Mouse (Mus musculus): ENCODE data around the gene Sbpl. TPM values are rescaled to one million over a fixed set of nuclear protein-coding genes. Genes with fewer than 3 reads are reported as not detected.

Gene Sbpl
- not detected in 2 replicates for polyA plus RNA-seq (2012; rRNA removed)

DNA sequence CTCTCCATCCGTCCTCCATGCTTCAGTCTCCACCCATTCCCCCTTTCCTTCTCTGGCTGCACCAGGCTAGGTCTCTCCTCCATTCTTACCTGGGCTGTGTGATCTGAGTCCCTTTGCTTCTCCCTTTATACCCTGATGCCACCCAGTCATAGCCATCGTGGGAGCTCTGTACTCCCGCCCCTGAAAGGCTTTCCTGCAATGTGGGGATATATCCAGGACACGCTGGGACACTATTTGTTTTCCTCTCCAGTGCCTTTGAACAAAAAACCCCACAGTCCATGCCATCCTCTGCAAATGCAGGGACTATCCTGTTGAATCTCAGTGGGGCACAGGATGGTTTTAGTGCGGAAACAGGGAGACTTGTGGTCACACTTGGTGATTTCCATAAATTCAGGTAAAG is at the start of gene Sbpl:
Gene Sbpl, minus strand, starts transcription at position 101 of the 400 bp plus-strand sequence.
- WGBS: 85% methylated on average over 5 of the region's 5 CpGs

DNA sequence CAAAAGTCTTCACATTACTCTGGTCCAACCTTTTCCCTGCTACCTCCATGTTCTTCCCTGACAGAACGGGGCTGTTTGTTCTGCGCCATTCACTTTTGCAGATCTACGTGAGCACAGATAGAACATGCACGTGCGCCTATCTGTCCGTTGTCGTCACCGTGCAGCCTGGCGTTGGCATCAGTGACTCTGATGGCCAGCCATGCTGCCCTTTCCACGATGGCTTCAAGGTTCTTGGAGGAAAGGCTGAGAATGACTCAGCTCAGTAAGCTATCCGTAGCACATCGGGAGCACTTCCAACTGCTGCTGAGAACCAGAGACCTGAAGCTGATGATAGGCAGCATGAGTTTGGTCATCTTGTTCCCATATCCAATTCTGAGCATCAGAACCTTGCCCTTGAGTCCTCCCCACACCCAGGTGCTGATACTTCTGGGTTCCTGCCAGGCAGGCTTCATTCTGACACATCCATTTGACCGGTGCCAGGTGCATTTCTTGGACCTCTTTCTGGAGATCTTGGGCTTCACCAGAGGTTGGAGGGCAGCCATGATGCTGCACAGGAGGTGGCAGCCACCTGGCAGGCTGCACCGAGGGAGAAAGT is 49.1 kb upstream of the Sbpl start:
- whole genome bisulfite sequencing: 84% methylated on average over 14 of the region's 14 CpGs
- DNase-seq (ENCODE audit: low read depth, low spot score): no peak

More for the DNA sequence above, at the start of gene Sbpl:
- DNase-seq (ENCODE audit: low read depth, low spot score): no peak

DNA sequence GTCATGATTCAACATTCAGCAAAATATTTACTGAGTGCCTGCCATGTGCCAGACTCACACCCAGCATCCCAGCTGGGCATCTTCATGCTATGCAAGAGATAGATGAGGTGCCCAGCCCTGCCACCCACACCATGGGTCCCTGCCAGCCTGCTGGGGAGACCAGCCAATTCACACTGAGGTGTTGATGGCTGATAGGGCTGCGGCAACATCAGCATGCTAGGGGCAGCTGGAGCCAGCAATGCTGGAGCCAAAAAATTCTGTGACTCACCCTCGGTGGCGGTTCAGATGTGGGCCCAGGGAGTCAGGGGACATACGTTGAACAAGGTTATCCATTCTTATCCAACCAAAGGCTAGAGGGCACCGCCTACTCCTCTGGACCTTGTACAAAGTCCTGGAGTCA is 45.3 kb upstream of the Sbpl start:
- 19% methylated on average over 5 of the region's 5 CpGs for WGBS

DNA sequence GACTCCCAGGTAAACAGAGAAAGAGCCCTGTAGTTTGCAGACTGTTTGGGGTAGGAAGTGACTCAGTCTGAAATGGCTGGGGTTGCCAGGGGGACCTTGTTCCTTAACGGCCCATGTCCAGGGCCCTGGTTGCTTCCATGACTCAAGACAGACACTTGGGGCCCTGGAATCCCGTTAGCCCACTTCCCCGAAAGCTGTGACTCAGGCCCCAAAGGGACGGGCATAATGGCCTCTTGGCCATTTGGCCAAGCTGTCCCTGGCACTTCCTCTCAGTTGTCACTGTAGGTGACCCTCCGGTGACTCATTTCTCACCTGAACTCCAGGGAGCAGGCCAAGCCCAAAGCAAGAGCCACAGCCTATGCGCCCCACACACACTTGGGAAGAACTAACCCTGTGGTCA is 43.3 kb upstream of the Sbpl start:
- WGBS: 64% methylated on average over 6 of the region's 6 CpGs
- no peak for DNase-seq (ENCODE audit: low read depth, low spot score)

More for the DNA sequence above, 45.3 kb upstream of the Sbpl start:
- no peak for DNase-seq (ENCODE audit: low read depth, low spot score)

DNA sequence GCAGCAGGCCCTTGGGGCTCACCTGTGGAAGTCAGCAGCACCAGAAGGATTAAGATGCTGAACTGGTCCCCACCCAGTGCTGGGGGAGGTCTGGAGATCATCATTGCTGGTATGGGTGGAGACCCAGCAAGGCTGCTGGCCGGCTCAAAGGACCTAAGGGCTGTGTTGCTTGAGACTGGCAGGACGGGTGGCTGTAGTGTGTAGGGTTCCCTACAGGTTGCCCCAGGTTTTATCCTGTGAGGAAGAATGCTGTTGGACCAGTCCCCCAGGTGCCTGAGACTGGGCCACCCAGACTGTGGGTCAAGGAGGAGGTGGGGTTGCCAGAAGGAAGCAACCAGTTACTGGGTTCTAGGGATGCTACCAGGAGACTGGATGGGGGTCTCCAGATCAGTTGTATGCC is 42.8 kb upstream of the Sbpl start, which contains the start of gene Prss22:
Gene Prss22, minus strand, starts transcription at position 200 of the 400 bp plus-strand sequence.
- 63% methylated on average over 2 of the region's 2 CpGs for WGBS
- DNase-seq (ENCODE audit: low read depth, low spot score): no peak

DNA sequence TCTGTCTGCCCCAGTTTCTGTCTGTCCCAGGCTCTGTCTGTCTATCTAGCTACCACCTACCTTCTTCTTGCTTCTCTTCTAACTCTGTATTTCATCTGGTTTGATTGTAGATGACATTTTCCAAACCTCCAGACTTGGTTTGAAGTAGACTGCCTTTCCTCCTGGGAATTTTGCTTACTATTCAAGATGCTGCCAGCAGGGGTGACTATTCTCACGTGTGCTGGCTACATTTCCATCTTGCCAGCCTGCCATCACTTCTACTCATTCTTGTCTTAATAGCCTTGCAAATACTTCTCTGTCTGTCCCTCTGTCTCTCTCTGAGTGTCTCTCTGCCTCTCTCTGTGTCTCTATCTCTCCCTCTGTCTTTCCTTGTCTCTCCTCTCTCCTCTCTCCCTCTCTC is 40.3 kb upstream of the Sbpl start:
- no peak for DNase-seq (ENCODE audit: low read depth, low spot score)
- 42% methylated on average over 1 of the region's 1 CpGs for WGBS

DNA sequence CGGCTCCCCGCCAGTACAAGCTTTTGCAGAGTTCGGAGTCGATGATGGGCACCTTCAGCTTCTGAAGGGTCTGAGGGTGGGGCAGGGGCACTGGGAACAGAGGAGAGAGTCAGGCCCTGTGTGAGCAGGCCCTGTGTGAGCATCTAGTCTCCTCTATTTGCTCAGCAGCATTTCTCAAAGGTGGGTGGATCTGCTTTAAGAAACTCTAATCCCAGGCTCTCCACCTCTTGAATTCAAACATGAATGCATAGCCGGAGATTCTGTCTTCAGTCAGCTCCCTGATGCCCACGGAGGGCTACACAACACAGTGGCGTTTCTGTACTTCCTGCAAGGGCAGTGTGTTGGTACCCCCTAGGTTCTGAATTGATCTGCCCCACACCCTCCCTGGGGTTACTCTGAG is 39.6 kb upstream of the Sbpl start:
- DNase-seq (ENCODE audit: low read depth, low spot score): no peak
- WGBS: 86% methylated on average over 7 of the region's 7 CpGs

DNA sequence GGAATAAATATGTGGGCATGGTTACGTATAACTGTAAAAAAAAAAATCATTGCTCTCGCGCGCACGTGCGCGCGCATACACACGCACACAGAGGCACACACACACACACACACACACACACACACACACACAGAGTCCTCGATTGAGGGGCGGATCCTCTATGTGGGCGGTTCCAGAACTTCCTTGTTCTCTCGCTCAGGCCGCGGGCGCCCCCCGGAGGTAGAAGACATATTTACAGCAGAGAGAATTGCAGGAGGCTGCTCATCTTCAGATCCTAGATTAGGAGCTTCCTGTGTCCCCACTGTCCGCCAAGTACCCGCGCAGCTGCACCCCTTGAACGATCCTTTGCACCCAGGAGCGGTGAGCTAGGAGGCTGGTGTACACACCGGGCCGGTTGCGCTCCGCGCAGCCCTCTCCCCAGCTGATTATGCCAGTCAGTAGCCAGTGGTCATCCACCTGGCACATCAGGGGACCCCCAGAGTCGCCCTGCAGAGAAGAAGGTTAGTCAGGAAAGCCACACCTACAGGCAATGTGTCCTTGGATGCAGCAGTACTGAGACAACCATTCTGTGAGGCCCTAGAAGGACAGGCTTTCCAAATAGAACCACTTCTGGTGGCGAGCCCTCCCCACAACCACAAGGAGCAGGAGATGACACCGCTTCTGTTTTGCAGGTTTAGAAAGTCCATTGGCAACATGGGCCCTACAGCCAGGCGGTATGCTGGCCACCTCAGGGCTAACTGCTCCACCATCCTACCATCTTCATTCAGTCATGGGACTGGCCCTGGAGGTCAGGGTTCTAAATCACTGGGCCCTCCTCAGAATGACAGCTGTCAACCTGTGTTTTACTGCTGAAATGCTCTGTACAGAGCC is 38.7 kb upstream of the Sbpl start:
- 9% methylated on average over 31 of the region's 31 CpGs for WGBS
- DNase-seq (ENCODE audit: low read depth, low spot score): no peak

DNA sequence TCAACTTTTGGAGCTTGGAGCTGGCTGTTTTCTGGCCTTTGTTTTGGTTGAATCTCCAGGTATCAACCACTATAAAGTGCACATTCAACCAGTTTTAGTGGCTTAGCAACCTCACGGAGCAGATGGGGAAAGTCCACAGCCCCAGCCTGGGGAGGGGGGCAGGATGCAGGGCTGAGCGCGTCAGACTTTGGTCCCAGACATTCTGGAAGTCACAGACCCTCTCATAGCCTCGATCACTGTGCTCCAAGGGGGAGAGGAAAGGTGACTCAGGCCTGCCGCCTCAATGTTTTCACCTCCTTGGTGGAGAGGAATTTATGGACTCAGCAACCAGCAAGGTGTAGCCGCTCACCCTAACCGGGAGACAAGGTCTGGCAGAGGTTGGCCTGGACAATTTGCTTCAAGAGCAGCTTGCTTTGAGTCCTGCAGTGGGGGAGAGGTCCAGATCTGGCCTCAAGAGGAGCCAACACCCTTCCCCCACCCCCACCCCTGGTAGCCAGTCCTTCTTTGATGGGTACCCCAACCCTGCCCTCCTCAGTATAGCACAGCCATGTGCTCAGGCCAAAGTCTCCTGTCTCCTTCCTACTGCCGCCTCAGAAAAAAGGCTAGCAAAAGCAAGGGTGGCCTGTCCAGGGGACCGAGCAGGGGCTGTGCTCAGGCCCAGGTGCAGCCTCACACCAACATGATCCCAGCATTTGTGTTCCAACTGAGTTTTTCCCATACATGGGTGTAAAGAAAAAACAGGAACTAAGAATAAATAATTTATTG is 37.9 kb upstream of the Sbpl start:
- no peak for DNase-seq (ENCODE audit: low read depth, low spot score)
- 35% methylated on average over 9 of the region's 9 CpGs for WGBS

DNA sequence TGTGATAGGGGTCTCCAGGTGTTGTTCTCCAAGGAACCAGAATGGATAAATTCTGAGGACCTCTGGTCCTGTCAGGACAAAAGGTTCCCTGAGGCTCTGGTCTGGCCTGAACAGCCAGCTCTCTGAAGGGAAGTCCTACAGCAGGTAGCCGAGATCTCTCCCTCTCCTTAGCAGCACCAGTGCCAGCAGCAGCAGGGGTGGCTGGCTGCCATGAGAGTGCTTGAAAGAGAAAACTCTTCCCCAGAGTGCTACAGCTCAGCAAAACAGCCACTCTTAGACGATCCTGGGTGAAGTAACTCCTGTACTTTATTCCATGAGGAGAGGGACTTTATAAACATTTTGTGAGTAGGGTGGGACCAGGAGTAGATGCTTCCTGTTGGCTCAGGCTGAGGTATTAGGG is 34.7 kb upstream of the Sbpl start:
- no peak for DNase-seq (ENCODE audit: low read depth, low spot score)
- WGBS: 25% methylated on average over 2 of the region's 2 CpGs

DNA sequence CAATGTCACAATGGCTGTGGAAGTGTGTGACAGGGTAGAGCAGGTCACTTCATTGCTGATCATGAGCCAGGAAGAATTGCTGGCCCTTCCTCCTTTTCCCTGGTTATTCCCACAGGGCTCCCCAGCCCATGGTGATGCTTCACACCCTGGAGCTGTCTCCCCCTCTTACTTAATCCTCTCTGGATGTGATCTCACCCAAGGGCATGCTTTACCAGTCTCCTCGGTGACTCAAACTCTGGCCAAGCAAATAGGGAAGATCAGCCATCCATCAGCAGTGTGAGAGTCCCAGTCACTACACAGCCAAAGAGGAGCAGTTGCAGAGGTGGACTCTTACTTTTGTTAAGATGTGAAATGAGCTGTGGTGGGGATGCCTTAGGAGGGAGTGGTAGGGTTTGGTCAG is 29.9 kb upstream of the Sbpl start:
- no peak for DNase-seq (ENCODE audit: low read depth, low spot score)
- 80% methylated on average over 1 of the region's 1 CpGs for WGBS

DNA sequence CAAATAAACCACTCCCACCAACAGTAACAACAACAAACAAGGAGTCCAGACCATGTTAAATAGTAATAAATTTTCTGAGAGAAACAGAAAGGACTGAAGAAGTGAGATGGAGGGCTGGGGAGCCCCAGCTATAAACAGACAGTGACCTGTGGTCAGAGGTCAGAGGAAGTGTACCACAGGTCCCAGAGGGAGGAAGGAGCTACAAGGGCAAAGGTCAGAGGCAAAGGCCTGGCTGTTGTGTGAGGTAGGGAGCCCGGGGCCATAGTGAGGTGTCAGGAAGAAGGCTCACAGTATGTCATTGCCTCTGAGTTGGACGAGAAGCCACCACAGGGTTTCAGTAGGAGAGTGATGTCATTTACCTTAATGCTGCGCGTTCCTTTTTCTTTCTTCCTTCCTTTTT is 27.8 kb upstream of the Sbpl start:
- DNase-seq (ENCODE audit: low read depth, low spot score): no peak
- WGBS: 13% methylated on average over 4 of the region's 4 CpGs

DNA sequence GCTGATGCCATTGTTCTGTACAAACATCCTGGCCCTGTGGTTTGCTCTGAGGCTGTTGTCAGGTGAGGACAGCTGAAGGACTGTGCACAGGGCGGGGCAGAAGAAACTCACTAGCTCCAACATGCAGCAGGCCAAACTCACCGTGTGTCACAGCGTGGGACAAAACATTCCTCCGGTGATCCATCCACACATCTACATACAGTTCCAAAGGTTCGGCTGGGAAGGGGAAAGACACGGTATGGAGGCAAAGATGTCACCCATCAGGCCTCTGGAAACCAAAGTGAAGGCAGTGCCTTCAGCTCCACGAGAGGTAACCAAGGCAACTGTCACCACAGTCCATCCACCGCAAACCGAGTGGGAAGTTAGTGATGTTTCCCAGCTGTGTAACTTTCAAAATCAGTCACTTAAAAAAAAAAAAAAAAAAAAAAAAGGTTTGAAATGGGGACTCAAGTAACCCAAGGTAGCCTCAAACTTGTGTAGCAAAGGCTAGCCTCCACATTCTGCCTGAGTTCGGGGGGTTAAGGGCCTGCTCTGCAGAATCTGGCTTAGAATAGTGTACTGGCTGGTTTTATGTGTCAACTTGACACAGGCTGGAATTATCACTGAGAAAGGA is 25.3 kb upstream of the Sbpl start, which contains the start of gene Prss30:
Gene Prss30, minus strand, starts transcription at position 270 of the 613 bp plus-strand sequence.
- WGBS: 50% methylated on average over 10 of the region's 10 CpGs
- no peak for DNase-seq (ENCODE audit: low read depth, low spot score)

DNA sequence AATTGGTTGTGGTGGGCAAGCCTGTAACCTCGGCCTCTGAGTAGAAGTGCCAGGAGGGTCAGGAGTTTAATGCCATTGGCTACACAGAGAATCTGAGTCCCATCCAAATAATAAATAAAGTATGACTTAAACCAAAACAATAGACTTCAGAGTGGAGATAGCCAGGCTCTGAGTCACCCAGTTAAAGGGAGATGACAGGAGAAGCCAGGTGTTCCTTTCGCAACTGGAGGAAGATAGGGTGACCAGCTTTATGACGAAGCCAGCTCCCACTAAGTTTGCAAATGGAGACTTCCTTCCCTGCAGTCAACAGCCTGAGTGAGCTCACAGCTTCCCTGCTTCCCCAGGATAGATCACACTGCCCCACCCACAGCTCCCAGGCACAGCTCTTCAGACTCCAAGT is 24.4 kb upstream of the Sbpl start:
- WGBS: 16% methylated on average over 3 of the region's 3 CpGs
- no peak for DNase-seq (ENCODE audit: low read depth, low spot score)

DNA sequence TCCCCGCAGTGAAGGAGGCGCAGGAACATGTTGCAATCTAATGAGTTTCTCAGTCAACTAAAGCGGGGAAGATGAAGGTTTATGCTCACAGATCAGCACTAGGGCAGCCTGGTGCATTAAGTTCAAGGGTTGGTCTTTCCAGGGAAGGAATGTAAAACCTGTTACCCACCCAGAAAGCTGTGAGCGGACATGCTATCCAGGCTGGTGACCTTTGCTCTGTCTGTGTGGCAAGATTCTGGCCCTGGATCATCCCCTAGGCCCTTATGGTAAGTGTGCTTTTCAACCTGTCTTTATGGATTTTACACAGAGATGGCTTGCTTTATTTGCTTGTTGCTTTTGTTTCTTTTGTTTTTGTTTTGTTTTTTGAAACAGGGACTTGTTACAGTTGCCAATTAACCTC is 21.6 kb upstream of the Sbpl start:
- no peak for DNase-seq (ENCODE audit: low read depth, low spot score)

DNA sequence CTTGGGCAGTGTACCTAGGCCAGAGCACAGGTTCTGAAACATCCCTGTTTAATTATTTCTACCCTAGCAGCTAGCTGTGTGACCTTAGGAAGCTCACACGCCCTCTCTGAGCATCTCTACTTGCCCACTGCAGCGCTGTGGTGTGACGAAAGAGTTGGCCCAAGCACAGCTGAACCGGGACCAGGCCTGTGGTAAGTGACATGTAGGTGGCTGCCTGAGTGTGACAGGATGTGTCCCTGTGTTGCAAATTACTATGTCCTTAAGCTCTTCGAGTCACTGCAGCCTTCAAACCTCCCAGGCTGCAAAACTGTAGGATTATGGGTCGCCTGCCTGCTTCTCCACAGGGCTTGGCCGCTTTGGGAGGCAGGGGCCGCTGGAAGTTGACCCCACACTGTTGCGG is 16.2 kb upstream of the Sbpl start:
- 87% methylated on average over 9 of the region's 9 CpGs for WGBS
- no peak for DNase-seq (ENCODE audit: low read depth, low spot score)

More for the DNA sequence above, 21.6 kb upstream of the Sbpl start:
- 63% methylated on average over 4 of the region's 4 CpGs for WGBS

DNA sequence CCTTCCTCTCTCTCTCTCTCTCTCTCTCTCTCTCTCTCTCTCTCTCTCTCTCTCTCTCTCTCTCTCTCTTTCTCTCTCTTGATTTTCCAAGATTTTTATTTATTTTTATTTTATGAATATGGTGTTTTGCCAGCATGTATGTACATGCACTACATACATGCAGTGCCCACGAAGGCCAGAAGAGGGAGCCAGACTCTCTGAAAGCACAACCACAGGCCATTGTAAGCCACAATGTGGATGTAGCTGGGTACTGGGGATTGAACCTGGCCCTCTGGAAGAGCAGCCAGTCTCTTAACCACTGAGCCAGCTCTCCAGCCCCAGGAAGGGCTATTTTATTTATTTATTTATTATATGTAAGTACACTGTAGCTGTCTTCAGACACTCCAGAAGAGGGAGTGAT is 14.2 kb upstream of the Sbpl start:
- 9% methylated on average over 1 of the region's 1 CpGs for WGBS
- DNase-seq (ENCODE audit: low read depth, low spot score): no peak

DNA sequence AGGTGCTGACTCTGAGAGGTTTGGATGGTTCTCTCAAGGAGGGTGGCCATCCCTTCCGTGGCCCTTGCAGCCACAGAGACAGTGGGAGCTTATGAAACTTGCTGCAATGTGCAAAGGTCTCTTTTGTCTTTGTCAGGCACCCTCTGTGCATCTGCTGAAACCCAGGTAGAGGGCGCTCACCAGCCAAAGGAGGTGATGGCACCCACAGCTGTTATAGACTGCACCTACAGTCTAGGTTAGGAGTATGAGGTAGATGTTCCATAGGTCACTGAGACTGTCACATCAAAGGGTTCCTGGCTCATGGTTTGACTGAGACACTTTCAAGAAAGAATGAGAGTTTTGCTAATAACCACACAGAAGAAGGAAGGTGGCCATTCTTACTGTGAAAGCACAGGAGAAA is 13.7 kb upstream of the Sbpl start:
- WGBS: 41% methylated on average over 2 of the region's 2 CpGs
- no peak for DNase-seq (ENCODE audit: low read depth, low spot score)

DNA sequence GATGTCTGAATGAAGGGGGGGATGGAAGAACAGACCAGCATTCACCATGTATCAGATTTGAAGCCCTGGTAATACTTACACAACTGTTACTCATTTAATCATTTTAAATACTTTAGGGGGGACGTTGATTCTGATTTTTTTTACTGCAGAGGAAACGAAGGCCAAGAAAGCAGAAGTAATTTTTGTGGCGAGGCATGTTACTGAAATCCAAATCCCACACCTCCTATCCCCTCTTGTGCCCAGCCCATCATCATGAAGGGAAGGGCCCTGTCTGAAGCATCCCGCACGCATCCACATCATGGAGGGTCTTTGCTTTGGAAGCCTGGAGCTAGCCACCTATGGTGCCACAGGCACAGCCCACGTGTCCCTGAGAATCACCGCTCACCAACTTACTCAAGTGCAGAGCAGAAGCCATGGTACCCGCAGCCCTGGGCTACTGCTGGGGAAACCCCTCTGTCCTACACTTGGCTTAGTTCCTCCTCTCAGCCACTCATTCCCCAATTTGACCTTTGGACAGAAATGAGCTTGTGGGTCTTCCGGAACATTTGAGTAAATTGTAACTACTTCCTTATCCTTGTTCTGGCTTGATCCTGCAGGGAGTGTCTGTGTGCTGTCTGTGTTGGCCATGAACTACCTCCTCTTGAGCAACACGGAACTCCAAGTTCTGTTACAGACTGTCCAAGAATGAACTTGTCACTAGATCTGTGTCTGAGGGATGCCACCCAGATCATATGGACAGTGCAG is 11.8 kb upstream of the Sbpl start:
- WGBS: 35% methylated on average over 10 of the region's 10 CpGs
- DNase-seq (ENCODE audit: low read depth, low spot score): peak; percentile 97

Measured in large intestine, adult 2 months (tissue).